Mouse (Mus musculus) erythroblast, embryonic 14.5 days (primary cell): ENCODE results near the gene Map3k1.

Experiments
- GATA1 ChIP-seq: IDR thresholded peaks from 2 replicates; pipeline ENCODE4 v1.6.1; 2012; ENCODE audit warnings: low read length, inconsistent platforms, mixed read lengths
- TAL1 ChIP-seq: IDR thresholded peaks from 3 replicates; pipeline ENCODE4 v1.6.1; 2012; ENCODE audit warnings: low read length, inconsistent platforms, mixed read lengths

DNA sequence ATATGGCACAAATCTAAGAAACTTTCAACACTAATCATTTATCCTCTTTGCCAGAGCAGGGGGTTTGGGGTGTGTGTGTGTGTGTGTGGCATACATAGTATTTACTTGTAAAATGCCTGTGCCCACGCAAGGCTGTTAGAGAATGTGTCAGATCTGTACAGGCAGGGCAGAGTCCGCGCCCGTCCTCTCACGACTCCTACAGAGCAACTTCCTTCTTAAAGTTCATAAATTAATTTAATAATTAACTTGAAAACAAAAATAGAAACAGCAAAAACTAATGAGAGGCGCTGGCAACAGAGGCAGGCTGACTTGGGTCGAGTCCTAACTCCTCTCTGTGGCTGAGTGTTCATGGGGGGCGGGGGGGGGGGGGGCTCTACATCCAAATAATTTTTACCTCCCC lies 4.6 kb downstream of the Map3k1 start:
- TF ChIP-seq TAL1: no peak
- no peak for TF ChIP-seq GATA1
